Mouse (Mus musculus): ENCODE results near the gene Emilin1.

GRCm38 (mm10) chr5:30907413-30908059 lies 5.7 kb upstream of the Emilin1 start, which contains the start of gene Ost4:
- TF ChIP-seq CTCF (IDR thresholded peaks at IDR 0.05; ENCODE audit: low read depth), result 0 out of 2 replicates have a peak, but pooled peaks have one; percentile 5
- TF ChIP-seq EP300 (optimal IDR thresholded peaks at IDR 0.05), result no peak
